Mouse (Mus musculus) fat pad, adult 2 months (tissue): ENCODE results near the gene Wasl.

Experiments used
- DNase-seq: peaks from one replicate; pipeline ENCODE4 v3.0.0-alpha.2; 2011; ENCODE audit warnings: low read depth, low spot score; ENCODE audit errors: extremely low read depth

Wasl gene

DNA sequence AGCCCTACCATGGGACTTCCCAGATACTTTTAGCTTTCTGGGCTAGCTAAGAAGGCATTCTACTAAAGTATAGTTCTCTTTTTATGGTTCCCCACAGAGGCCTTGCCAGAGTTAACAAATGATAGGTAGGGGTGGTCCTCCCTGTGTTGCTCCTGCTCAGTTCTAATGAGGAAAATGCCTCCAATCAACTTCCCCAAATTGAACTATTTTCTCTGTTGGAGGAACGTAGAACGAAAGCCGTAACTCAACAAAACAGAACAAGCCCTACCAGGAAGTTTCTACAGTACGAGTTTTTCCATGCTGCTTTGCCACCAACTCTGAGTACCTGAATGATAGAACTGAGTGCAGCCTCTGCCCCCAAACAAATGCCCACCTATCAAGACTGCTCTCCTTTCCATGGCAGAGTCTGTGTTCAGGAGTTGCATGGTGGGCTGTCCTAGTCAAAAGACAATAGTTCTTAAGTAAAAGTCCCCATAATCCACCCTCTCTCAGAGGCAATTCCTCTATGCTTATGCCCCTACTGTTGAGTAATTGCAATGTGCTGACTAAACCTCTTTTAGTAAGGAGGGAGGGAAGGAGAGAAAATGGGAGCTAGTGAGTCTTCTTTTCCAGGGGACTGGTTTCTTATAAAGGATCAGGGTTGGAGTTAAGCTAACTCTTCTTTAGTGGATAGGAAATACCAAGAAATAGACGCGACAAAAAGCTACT, 19.3 kb downstream of the Wasl start:
- no peak for DNase-seq

DNA sequence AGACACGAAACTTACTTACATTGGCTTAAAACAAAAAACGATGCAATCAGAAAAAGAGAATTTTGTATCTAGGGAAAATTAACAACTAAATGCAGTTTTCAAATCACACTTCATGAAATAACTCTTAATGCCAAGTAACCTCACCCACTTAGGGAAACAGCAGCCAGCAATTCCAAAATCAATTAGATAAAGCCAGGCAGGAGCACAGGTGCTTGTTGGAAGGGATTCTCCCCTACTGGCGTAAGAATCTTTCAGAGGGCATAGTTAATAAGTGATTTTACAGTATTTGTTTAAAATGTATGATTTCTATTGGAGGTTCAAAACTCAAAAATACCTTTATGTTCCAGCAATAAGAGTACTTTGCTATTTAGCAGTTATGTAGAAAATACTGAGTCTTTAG, 21.8 kb downstream of the Wasl start:
- DNase-seq = no peak

DNA sequence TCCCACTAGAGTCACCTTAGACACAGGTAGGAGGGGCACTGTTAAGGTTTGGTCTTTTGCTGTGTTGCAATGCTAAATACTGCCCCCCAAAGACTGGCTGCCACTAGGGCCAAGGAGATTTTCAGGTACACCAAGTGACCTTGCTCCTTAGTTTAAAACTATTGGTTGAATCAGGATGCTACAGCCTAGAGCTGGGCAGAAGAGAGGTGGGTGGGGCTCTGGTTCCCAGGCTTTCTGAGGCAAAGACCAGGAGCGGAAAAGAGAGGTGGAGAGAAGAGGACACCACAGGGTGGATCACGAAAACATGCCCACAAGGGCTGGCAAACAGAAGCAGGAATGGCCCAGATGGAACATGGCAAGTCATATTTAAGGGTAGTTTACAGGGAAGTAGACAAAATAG, 22.6 kb downstream of the Wasl start:
- DNase-seq = no peak

DNA sequence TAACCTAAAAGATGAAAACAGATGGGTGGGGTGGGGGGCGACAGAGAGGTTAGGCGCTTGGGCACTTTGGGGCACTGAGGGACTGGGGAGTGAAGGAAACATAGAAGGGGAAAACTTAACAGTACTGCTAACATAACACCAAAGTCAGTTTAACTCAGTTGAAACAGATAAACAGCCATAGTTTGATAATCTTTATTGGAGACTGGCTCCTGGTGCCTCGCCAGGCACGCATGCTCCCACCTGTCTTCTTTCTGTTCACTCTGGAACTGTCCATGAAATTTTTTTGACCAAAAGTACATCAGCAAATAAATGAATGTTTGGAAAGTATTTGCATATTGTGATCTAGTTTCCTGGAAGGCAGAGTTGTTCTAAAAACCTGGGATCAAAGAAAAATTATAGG, 23.5 kb downstream of the Wasl start:
- no peak for DNase-seq

DNA sequence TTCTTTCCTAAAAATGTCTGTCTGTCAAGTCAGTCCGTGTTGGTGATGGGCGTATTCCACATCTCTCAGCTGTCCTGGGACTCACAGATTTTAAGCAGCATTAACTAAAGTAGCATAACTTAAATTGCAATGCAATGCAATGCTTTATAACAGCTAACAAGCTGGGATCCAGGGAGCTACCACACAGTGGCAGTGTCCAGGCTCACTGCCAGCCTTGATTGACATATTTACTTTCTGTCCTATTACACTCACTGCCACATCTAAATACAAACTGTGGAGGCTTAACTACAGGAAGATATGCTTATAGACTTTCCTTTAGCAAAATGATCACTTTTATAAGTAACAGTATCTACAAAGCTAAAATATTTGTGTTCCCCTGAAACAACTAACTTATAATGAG, 29.0 kb downstream of the Wasl start:
- DNase-seq = no peak

DNA sequence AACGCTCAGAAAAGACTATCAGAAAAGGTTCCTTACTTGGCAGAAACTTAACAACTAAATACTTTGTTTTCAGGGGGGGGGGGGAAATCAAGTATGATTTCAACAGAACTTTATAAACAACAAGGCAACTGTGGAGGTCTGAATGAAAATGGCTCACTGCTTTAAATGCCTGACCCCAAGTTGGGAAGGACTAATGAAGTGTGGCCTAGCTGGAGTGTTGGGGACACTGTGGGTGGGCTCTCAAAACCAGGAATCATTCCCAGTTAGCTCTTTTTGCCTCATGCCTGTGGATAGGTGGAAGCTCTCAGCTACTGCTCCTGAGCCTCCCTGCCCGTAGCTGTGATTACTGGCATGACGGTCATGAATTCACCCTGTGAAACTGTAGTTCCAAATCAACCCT, 30.7 kb downstream of the Wasl start:
- no peak for DNase-seq

DNA sequence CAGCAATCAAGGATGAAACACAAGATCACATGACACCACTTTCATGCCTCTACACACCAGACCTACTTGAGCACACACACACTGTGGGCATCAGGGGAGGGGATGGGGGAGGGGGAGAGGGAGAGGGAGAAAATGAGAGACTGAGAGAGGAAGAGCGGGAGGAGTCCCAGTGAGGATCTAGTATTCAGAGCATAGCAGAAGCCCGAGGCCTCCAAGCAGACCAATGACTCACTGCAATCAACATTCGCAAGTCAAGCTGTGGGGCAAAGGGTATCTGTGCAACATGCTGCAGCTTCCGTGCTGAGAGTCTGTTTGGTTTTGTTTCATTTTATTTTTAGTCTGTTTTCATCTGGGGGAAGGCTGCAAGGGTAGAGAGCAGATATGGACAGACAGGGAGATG, 32.7 kb downstream of the Wasl start:
- no peak for DNase-seq

DNA sequence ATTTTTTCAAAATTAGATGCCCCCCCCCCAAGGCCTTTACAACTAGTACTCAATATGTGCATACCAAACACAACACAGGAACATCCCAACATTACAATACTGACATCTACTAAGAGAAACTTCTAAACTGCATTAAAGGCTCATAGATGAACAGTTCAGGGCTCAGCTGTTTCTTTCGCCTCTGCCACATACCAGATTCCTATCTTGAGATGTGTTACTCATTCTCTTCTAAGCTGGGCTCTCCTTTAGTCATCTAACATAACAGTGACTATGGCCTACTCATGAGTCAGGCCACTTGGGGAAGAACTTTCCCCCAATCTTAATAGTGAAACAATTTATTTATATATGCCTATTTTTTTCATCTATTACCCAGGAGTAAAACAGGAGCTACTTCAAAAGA, 36.3 kb downstream of the Wasl start:
- DNase-seq = no peak

DNA sequence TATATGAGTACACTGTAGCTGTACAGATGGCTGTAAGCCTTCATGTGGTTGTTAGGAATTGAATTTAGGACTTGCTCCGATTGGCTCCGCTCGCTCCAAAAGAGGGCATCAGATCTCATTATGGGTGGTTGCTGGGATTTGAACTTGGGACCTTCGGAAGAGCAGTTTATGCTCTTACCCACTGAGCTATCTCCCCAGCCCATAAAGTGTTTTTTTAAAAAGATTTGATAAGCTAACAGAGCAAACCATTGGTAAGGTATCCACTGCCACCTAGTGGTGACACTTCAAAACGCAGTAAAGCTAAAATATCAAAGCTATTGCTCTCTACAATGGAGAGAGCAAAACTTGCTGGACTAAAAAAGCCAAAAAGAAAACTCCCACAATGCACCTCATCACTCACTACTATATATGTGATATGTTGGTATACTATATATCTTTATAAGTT, 37.2 kb downstream of the Wasl start:
- DNase-seq = no peak

DNA sequence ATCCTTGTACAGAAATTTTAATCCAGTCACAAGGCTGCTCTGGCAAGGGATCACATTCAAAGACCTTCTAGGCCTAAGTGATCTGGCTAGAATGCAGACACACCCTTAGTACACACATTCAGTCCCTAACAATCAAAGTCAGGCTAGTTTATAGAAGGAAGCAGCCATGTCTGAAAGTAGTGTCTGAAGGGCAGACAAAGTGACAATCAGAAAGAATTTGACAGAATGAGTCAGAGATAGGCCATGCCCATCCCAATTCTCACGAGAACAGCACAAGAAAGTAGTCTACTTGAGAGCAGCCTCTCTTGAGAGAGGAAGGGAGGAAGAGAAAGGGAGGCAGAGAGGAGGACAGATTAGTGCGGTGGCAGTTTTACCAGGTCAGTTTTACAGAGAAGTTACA, 42.7 kb downstream of the Wasl start:
- DNase-seq = no peak

DNA sequence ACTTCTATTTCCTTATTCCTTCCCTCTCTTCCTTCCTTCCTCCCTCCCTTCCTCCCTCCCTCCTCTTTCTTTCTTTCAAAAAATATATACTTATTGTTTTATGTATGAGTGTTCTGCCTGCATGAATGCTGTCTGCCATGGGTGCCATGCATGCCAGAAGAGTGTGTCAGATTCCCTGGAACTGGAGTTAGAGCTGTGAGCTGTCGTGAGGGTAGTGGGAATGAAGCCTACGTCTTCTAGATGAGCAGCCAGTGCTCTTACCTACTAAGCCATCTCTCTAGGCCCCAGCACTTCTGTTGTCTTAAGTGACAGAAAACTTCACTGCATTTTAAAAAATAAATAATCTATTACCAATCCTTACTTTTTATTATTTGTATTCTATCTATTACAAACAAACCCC, 43.9 kb downstream of the Wasl start:
- DNase-seq = no peak

DNA sequence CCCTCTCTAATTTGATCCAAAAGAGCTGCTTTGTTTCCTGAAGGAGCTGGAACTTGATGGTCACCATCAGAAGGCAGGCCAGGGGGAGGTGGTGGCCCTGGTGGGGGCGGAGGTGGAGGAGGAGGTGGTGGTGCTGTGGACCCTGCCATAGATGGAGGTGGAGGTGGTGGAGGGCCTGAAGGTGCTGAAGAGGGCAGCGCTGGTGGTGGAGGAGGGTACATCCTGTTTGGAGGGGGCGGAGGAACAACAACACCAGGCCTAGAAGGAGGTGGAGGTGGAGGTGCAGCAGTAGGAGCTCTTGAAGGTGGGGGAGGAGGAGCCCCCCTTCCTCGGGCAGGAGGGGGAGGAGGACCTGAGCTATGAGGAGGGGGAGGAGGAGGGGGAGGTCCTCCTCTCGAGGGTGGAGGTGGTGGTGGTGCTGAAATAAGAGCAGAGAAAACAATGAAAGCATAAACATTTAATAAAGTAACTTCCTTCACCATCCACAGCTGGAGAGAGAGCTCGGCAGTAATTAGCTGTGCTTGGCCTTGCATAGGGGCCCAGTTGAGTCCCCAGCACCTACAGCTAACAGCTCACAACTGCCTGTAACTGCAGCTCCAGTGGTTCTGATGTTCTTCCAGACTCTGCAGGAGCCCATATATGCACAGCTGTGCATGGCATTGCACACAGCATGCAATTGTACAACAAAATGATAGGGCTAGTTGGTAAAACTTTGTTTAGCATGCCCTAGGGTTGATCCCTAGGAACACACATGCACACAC, 45.3 kb downstream of the Wasl start:
- DNase-seq = no peak

DNA sequence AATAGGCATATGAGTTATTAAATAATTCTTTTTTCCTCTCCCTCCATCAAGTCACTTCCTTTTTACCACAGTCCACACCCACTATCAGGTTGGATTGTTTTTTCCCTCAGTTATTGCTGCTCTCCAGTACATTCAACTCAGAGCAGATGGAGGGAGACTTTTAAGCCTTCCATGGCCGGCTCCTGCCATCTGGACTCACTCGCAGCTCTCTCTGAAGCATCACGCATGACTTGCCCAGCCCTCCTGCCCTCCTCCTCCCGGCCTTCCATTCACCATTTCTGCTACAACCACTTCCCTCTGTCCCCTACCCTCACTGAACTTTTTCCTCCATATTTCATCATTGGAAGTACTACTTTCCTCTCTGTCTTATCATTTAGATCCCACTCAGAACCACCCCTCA, 48.1 kb downstream of the Wasl start:
- no peak for DNase-seq

DNA sequence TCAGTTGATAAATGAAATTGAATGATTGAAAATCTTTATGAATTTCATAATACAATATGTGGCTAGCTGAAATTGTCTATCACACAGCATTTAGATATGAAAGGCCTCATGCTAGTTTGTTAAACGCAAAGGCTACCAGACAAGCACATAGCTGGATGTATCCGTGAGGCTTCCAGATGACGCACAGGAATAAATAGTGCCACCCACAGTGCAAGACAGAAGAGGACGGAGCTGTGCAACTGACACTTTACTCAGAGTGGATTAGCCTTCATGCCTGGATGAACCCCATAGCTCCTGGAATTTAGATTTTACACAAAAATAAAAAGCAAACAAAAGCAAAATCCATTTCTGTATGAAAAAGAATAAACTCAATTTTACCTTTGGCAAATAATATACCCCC, 50.9 kb downstream of the Wasl start:
- DNase-seq = no peak

DNA sequence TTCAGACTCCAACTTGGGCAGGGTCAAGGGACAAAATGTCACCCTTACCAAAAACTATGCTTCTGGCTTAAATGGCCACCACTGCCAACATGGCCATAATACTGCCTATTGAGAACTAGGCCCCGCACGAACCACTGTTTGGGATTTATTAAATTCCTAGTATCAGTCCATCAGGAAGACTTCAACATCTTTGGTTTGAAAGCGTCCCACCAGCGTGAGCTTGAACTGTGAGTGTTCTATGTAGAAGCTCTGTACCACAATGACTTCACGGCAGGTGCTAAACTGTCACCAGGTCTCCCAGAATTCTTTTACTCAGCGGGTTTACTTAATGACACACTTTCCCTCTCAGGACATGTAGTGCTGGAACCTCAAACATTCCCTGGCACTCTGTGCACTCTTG, 51.5 kb downstream of the Wasl start:
- no peak for DNase-seq

DNA sequence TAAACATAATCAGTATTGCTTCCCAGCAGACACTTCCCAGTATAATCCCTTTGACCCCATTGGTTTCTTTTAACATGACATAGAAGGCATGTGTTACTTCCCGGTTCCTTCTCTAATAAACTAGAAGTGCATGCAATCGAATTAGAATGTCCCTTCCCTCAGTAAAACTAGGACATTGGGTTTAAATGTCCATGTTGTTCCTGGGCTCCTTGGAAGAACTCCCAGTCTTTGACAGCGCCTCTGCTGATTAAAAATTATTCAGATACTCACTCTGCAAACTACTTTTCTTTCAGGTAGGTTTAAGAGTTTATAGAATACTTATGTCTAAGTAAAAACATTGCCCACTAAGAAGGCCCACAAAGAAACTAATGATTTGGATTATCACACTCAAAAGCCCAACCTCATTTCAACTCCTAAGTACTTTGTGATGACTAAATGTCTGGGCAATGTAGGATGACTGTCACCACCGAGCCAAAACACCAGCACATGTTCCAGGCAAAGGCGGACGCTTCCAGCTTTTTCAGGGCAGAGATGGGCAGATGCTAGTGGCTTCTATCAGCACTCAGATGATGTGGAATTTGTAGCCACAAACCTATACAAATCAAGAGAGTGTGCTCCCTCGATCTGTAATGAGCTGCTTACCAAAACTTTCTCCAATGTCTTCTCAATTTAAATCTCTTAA, 52.6 kb downstream of the Wasl start:
- no peak for DNase-seq

DNA sequence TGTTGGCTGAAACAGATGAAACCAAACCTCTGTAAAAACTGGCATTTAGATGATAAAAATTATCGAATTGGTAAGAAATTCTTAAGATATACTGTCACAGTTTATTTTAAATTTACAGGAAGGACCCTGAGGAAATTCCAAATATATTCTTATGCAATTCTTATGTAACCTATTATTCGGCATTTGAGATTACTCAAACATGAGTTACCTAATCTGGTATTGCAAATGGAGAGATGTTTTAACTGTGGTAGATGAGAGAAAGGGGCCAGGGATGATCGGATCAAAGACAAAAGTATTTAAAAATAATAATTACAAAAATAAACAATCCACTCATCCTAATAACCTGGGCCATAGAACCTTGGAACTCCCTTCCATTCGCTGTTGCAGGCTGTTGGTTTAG, 54.5 kb downstream of the Wasl start:
- no peak for DNase-seq

DNA sequence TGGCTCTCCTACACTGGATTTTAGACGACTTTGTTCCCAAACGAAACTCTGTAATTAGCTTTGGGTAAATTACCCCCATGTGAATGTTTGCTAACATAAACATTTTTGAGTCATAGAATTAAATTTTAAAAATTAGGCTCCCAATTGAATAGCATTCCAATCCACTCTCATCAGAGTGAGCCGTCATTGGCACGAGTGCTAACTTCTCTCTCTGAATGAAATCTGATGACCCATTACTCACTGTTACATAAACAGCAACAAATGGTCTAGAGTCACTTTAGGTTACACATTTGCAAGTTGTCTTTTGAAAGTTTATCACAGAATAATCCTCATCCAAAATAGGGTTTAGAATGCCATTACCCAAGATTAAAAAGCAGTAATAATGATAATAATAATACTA, 55.3 kb downstream of the Wasl start:
- no peak for DNase-seq

DNA sequence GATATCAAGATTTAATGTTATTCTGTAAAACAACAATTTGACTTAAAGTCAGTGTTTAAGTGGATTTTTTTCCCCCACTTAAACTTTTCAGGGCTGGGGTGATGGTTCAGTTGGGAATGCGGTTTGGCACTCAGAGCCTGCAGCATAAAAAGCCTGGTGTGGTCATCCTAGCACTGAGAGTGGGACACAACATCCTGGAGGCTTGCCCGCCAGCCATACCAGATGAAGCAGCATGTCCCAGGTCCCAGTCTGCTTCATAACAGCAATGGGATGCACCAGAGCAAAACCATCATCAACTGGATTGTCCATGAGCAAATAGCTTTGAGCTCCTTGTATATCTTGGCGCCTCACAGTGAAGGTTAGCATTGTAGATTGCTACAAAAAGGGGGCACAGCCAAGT, 56.1 kb downstream of the Wasl start:
- no peak for DNase-seq

DNA sequence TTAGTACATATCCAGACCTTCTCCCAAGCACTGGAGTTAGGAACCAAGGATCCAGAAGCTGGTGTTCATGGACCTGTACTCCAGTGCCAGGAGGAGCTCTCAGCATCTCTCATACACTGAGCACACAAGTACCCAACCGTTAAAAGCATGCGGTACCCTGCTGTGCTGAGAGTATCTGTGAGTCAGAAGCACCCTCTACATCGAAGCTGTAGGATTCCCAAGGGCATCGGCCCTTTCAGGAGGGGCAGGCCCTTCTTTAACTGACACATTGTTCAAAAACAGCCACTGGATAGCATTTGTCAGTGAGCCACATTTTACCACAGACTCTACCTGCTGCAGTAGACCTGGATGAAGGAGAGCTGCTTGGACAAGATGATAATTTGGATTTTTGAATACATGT, 56.7 kb downstream of the Wasl start:
- no peak for DNase-seq

DNA sequence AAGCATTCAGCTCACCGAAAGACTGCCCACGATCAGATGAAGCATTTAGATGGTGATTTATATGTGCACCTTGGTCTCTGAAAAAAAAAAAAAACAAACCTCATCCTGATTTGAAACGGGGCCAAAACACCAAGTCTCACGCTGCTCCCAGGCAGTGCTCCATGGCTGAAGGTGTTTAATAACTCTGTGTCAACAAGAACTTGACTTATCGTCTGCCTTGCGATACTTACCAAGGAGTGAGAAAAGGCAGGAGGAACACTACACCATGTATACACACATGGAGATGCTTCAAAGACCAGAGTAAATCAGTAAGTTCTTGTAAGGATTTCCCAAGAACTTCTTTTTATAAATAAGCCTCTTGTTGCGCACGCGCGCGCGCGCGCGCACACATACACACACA, 57.3 kb downstream of the Wasl start:
- DNase-seq = no peak

DNA sequence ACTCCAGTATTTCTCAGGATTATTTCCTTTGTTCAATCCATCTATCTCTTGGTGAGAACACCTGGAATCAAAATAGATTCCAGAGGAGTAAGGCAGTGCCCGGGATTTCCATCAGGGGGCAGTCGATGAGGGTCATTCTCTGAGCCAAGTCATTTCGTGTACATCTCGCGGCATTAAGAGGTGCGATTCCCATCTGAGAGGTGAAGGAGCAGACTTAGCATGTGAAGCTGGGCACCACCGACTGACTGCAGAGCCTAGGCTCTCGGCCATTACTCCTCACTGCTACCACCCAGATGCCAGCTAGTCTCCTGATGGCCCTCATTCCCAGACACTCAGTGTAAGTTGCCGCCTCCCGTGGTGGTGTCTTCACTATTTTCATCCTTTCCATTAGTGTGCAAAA, 58.3 kb downstream of the Wasl start:
- DNase-seq = no peak
